Mouse (Mus musculus) lung, embryonic 16.5 days (tissue): Measurements from ENCODE around the gene Mto1. TPM values are rescaled to one million over a fixed set of nuclear protein-coding genes. Genes with fewer than 3 reads are reported as not detected.

ENCODE experiments used
- ATAC-seq: fragments of 200-750 bp; cut with Nextera tagmentation; 2 replicates; pipeline ENCODE4 v1.8.0; 2017; ENCODE audit warnings: low read depth, mild to moderate bottlenecking, moderate library complexity
- H3K27ac ChIP-seq: fragments of 300-500 bp; sonication (generic); 2 replicates; pipeline ENCODE4 v1.5.1; 2014; ENCODE audit warnings: mild to moderate bottlenecking, control low read depth, low read length
- H3K27me3 ChIP-seq: fragments of 300-500 bp; sonication (generic); 2 replicates; pipeline ENCODE4 v1.6.1; 2014; ENCODE audit warnings: low read depth, low read length, mixed read lengths; ENCODE audit not compliant: control insufficient read depth, insufficient read depth
- H3K36me3 ChIP-seq: fragments of 300-500 bp; sonication (generic); 2 replicates; pipeline ENCODE4 v1.6.1; 2014; ENCODE audit warnings: low read length; ENCODE audit not compliant: control insufficient read depth, insufficient read depth
- H3K4me1 ChIP-seq: fragments of 300-500 bp; sonication (generic); replicated peaks from 2 replicates; pipeline ENCODE4 v1.6.1; 2014; ENCODE audit warnings: low read length, mixed read lengths; ENCODE audit not compliant: control insufficient read depth, insufficient read depth
- H3K4me2 ChIP-seq: fragments of 300-500 bp; sonication (generic); 2 replicates; pipeline ENCODE4 v1.6.1; 2014; ENCODE audit warnings: low read depth, low read length, control low read depth
- H3K4me3 ChIP-seq: fragments of 300-500 bp; sonication (generic); 2 replicates; pipeline ENCODE4 v1.5.1; 2014; ENCODE audit warnings: mild to moderate bottlenecking, low read length, control low read depth
- H3K9ac ChIP-seq: fragments of 300-500 bp; sonication (generic); 2 replicates; pipeline ENCODE4 v1.6.1; 2014; ENCODE audit warnings: low read length, control low read depth
- H3K9me3 ChIP-seq: fragments of 300-500 bp; sonication (generic); 2 replicates; pipeline ENCODE4 v1.6.1; 2016; ENCODE audit warnings: low read length; ENCODE audit not compliant: control insufficient read depth
- WGBS: fragments of 180-500 bp; shearing (Covaris S2); extraction: QIAGEN DNeasy Blood & Tissue Kit; methylation state at CpG from one replicate; pipeline ENCODE4 v1.1.7; 2014; 5-methylcytosine and 5-hydroxymethylcytosine counted together
- polyA plus RNA-seq: library from polyadenylated mRNA; unstranded; fragments of >200 nt; fragmentation: Nextera tagmentation; extraction: Ambion mirVana; gene quantifications from 2 replicates; pipeline ENCODE4 v1.2.1, GENCODE M21; 2015

Gene Mto1
- polyA plus RNA-seq, 1 experiment from 2014 or later: 22.8 TPM

- 66% methylated on average over 5 of the region's 5 CpGs for WGBS
- no peak for ATAC-seq
- no peak overlapping the region for H3K4me2 ChIP-seq
- H3K9me3 ChIP-seq: no peaks in the 10 kb centered on the region
- no peaks in the 10 kb centered on the region for H3K36me3 ChIP-seq
- peaks cover 14% of the 10 kb centered on the region for H3K4me1 ChIP-seq
- H3K27me3 ChIP-seq: peaks cover 31% of the 10 kb centered on the region
- H3K4me3 ChIP-seq: no peak overlapping the region
- no peak overlapping the region for H3K9ac ChIP-seq
- no peak overlapping the region for H3K27ac ChIP-seq
These were observed 8.6 kb upstream of the Mto1 start for GRCm38 (mm10) chr9:78439426-78439825.

DNA sequence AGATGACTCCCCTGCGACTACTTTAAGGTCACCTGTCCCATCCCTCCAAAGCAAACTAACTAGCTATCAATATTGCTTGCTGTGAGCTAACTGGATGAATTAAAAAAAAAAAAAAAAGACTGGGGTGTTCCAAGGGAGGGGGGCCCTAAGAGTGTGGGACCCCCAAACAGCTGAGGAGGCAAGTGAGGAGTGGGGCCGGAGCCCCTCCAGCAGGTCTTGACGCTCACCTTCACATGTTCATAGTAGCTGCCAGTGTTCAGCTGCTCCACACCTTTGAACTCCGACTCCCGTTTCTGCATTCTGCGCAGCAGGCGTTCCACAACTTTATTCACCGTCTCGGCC lies 5.8 kb upstream of the Mto1 start:
- Histone ChIP-seq H3K4me1 (peaks cover 14% of the 10 kb centered on the region), H3K4me3 (peak overlapping the region; percentile 60), H3K27me3 (peaks cover 40% of the 10 kb centered on the region), H3K9me3 (no peaks in the 10 kb centered on the region), H3K27ac (no peak overlapping the region), H3K9ac (peak overlapping the region; percentile 72), H3K36me3 (no peaks in the 10 kb centered on the region), H3K4me2 (peak overlapping the region; percentile 89)
- 5% methylated on average over 9 of the region's 9 CpGs for WGBS
- peak; percentile 47; the same call in 1 of the 2 replicates for ATAC-seq

DNA sequence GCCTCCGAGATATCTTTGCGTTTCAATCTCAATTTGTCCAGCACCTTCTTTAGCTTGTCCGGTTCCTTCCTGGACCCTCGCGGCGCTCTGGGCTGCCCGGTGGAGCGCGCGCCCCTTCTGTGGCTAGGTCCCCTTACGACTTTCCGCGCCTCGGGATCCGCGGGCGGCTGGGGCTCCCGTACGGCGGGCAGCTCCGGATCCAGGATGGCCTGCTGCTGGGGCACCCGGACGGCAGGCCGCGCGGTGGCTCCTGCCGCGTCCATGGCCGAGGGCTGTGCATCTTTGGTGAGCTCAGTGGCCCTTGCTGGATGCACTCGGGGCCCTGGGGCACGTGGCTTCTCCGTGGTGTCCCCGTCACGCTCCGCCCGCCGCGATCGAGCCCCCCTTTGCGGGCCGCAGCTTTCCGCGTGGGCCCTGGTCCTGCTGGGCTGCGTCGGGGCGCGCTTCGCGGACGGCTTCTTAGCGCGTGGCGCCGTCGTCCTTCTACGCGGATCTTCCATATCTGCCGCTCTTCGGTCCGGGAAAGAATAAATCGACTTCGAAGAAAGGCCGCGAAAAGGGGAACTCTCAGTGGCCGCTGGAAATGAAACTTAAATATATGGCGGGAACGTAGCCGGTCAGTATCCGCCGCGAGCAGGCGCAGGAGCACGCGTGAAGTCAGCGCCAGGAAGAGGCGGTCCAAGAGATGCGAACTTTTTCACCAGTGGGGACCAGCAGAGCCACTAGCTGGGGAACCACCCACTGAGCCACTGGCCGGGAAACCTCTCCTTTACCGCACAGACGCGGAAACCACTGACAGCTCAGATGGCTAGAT lies 5.2 kb upstream of the Mto1 start, which contains the start of gene Cgas:
TSS of gene Cgas (minus strand) at position 659 of the 814 bp plus-strand sequence.
- Histone ChIP-seq H3K27ac (no peak within 1 kb of the TSS), H3K36me3 (no peaks in the 10 kb centered on the region), H3K4me2 (peak within 1 kb of the TSS; percentile 89), H3K4me3 (peak within 1 kb of the TSS; percentile 60), H3K4me1 (peaks cover 18% of the 10 kb centered on the region), H3K9me3 (no peaks in the 10 kb centered on the region), H3K27me3 (peaks cover 40% of the 10 kb centered on the region), H3K9ac (peak within 1 kb of the TSS; percentile 72)
- peak; percentile 75 for ATAC-seq
- WGBS: under 1% methylated on average over 76 of the region's 81 CpGs

GRCm38 (mm10) chr9:78447606-78447972 lies 419 bp upstream of the Mto1 start:
- H3K4me3 ChIP-seq: peak overlapping the region; percentile 81
- peak; percentile 7; the same call in 1 of the 2 replicates for ATAC-seq

DNA sequence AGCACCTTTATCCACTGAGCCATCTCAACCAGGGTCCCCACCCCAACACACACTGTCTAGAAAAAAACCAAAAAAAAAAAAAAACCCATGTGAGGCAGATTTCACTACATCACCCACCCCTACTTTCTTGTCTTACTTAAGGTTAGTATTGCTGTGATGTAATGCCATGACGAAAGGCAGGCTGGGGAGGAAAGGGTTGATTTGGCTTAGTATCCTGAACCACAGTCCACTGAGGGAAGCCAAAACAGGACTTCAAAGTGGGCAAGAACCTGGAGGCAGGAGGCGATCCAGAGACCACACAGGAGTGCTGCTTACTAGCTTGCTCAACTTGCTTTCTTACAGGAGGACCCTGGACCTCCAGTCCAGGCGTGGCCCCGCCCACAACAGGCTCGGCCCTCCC lies 2.4 kb downstream of the Mto1 start:
- H3K4me3 ChIP-seq: no peak overlapping the region
- H3K4me1 ChIP-seq: peaks cover 13% of the 10 kb centered on the region
- peaks cover 2% of the 10 kb centered on the region; the same call in 1 of the 2 replicates for H3K27me3 ChIP-seq
- 72% methylated on average over 5 of the region's 5 CpGs for WGBS
- H3K4me2 ChIP-seq: no peak overlapping the region
- no peak overlapping the region for H3K27ac ChIP-seq
- H3K36me3 ChIP-seq: peaks cover 16% of the 10 kb centered on the region
- no peak for ATAC-seq
- no peaks in the 10 kb centered on the region for H3K9me3 ChIP-seq
- no peak overlapping the region for H3K9ac ChIP-seq

More at GRCm38 (mm10) chr9:78447606-78447972, 419 bp upstream of the Mto1 start:
- H3K4me1 ChIP-seq: peaks cover 15% of the 10 kb centered on the region
- no peaks in the 10 kb centered on the region for H3K9me3 ChIP-seq
- H3K27ac ChIP-seq: no peak overlapping the region
- peak overlapping the region; percentile 87 for H3K9ac ChIP-seq
- 27% methylated on average over 9 of the region's 9 CpGs for WGBS
- peaks cover 18% of the 10 kb centered on the region for H3K27me3 ChIP-seq
- H3K4me2 ChIP-seq: peak overlapping the region; percentile 61
- peaks cover 4% of the 10 kb centered on the region; the same call in 1 of the 2 replicates for H3K36me3 ChIP-seq

DNA sequence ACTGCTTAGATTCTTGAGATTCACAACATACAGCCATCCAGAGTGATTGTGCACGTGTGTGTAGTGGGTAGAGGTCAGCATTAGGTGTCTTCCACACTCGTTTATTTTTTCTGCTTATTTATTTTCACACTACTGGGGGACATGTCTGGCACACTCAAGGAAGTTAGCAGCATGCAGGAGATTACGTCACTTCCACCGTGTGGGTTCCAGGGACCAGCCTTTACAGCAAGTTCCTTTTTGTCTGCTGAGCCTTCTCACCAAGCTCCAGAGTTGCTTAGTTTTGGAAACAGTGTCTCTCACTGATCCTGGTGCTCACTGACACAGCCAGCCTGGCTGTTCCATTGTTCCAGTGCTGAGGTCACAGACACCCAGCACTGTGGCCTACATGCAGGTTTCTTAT lies 3.4 kb downstream of the Mto1 start:
- WGBS: 72% methylated on average over 4 of the region's 4 CpGs
- Histone ChIP-seq H3K4me2 (no peak overlapping the region), H3K27ac (no peak overlapping the region), H3K4me3 (no peak overlapping the region), H3K4me1 (peaks cover 13% of the 10 kb centered on the region), H3K36me3 (peaks cover 20% of the 10 kb centered on the region), H3K9me3 (no peaks in the 10 kb centered on the region), H3K9ac (no peak overlapping the region), H3K27me3 (peaks cover 2% of the 10 kb centered on the region; the same call in 1 of the 2 replicates)
- ATAC-seq: no peak

GRCm38 (mm10) chr9:78457026-78457425 lies 9.0 kb downstream of the Mto1 start:
- no peaks in the 10 kb centered on the region for H3K9me3 ChIP-seq
- H3K4me3 ChIP-seq: no peak overlapping the region
- H3K4me1 ChIP-seq: no peaks in the 10 kb centered on the region
- WGBS: 88% methylated on average over 8 of the region's 8 CpGs
- H3K27ac ChIP-seq: no peak overlapping the region
- H3K9ac ChIP-seq: no peak overlapping the region
- peaks cover 50% of the 10 kb centered on the region for H3K36me3 ChIP-seq
- no peak overlapping the region for H3K4me2 ChIP-seq
- no peaks in the 10 kb centered on the region for H3K27me3 ChIP-seq
- ATAC-seq: no peak

GRCm38 (mm10) chr9:78463337-78463736 lies 15.3 kb downstream of the Mto1 start:
- 88% methylated on average over 4 of the region's 4 CpGs for WGBS
- H3K4me3 ChIP-seq: no peak overlapping the region
- H3K9me3 ChIP-seq: no peaks in the 10 kb centered on the region
- H3K4me1 ChIP-seq: no peaks in the 10 kb centered on the region
- H3K9ac ChIP-seq: no peak overlapping the region
- no peaks in the 10 kb centered on the region for H3K27me3 ChIP-seq
- H3K4me2 ChIP-seq: no peak overlapping the region
- H3K27ac ChIP-seq: no peak overlapping the region
- peaks cover 47% of the 10 kb centered on the region for H3K36me3 ChIP-seq
- ATAC-seq: no peak

- H3K27ac ChIP-seq: no peak overlapping the region
- no peaks in the 10 kb centered on the region for H3K27me3 ChIP-seq
- no peak overlapping the region for H3K4me3 ChIP-seq
- no peaks in the 10 kb centered on the region for H3K9me3 ChIP-seq
- H3K4me2 ChIP-seq: no peak overlapping the region
- peaks cover 46% of the 10 kb centered on the region for H3K36me3 ChIP-seq
- ATAC-seq: no peak
- no peak overlapping the region for H3K9ac ChIP-seq
- WGBS: 93% methylated on average over 3 of the region's 3 CpGs
- H3K4me1 ChIP-seq: no peaks in the 10 kb centered on the region
These were observed 17.7 kb downstream of the Mto1 start for GRCm38 (mm10) chr9:78465725-78466124.
